Mouse (Mus musculus) liver, postnatal 0 days (tissue): Measurements from ENCODE around the gene Nup35.

ENCODE experiments used
- CTCF ChIP-seq: sonication (generic); IDR thresholded peaks from 2 replicates; pipeline ENCODE4 v1.5.1; 2016; ENCODE audit warnings: antibody characterized with exemption, low read depth
- EP300 ChIP-seq: IDR thresholded peaks from 2 replicates; pipeline ENCODE4 v1.6.1; 2016; ENCODE audit warnings: antibody characterized with exemption, low read depth, mild to moderate bottlenecking

DNA sequence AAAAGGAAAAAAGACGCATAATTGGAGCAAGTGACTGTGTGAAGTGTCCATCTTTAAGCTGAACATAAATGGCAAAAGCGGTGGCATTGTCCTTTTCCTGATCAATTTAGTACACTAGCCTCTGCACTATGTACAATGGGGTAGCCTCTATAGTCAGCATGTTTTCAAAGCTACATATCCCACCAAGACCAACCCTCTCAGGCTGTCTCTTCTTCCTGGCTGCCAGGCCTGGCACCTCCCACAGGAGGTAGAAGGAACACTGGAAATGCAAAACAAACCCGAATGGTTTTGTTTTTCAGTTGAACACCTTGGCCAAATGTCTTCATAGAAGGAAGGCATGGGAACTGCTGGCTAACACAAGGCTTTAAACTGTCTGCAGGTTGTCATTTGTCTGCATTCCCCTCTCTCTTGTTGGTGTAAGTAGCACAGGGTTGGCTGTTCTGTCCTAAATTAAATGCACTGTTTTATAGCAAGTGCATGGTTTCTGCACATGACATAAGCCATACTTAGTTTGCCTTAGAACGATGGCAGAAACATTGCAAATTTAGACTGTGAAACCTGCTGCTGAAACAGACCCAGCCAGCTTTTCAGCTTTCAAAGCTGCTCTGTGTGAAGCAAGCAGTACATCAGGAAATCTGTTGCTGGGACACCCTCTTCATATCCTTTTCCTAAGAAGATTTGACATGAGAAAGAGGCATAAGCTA, 22.7 kb upstream of the Nup35 start:
- TF ChIP-seq CTCF (no peak), EP300 (no peak)
